Mouse (Mus musculus) midbrain, embryonic 12.5 days (tissue): ENCODE measurements around the gene Pdzd2. TPM values are rescaled to one million over a fixed set of nuclear protein-coding genes. Genes with fewer than 3 reads are reported as not detected.

Experiments
- ATAC-seq: fragments of 200-750 bp; cut with Nextera tagmentation; 2 replicates; pipeline ENCODE4 v1.8.0; 2017; ENCODE audit warnings: low read depth, moderate TSS enrichment, moderate library complexity; ENCODE audit not compliant: low FRiP score
- H3K27ac ChIP-seq: fragments of 300-500 bp; sonication (generic); replicated peaks from 2 replicates; pipeline ENCODE4 v1.5.1; 2016; ENCODE audit warnings: mild to moderate bottlenecking
- H3K27me3 ChIP-seq: fragments of 300-500 bp; sonication (generic); 2 replicates; pipeline ENCODE4 v1.6.1; 2016; ENCODE audit warnings: mild to moderate bottlenecking
- H3K36me3 ChIP-seq: fragments of 300-500 bp; sonication (generic); 2 replicates; pipeline ENCODE4 v1.6.1; 2016
- H3K4me1 ChIP-seq: fragments of 300-500 bp; sonication (generic); 2 replicates; pipeline ENCODE4 v1.6.1; 2016
- H3K4me2 ChIP-seq: fragments of 300-500 bp; sonication (generic); replicated peaks from 2 replicates; pipeline ENCODE4 v1.6.1; 2016; ENCODE audit warnings: mild to moderate bottlenecking, moderate library complexity
- H3K4me3 ChIP-seq: fragments of 300-500 bp; sonication (generic); 2 replicates; pipeline ENCODE4 v1.5.1; 2016; ENCODE audit warnings: mild to moderate bottlenecking
- H3K9ac ChIP-seq: fragments of 300-500 bp; sonication (generic); replicated peaks from 2 replicates; pipeline ENCODE4 v1.6.1; 2016; ENCODE audit warnings: mild to moderate bottlenecking, moderate library complexity
- H3K9me3 ChIP-seq: fragments of 300-500 bp; sonication (generic); 2 replicates; pipeline ENCODE4 v1.6.1; 2016; ENCODE audit warnings: mild to moderate bottlenecking
- WGBS: fragments of 180-500 bp; shearing (Covaris S2); methylation state at CpG from one replicate; pipeline ENCODE4 v1.1.7; 2016; 5-methylcytosine and 5-hydroxymethylcytosine counted together
- polyA plus RNA-seq: library from polyadenylated mRNA; unstranded; fragments of >200 nt; fragmentation: Nextera tagmentation; extraction: Ambion mirVana; gene quantifications from 2 replicates; pipeline ENCODE4 v1.2.1, GENCODE M21; 2016

Gene Pdzd2
- polyA plus RNA-seq, 1 experiment from 2014 or later: 9.5 TPM

DNA sequence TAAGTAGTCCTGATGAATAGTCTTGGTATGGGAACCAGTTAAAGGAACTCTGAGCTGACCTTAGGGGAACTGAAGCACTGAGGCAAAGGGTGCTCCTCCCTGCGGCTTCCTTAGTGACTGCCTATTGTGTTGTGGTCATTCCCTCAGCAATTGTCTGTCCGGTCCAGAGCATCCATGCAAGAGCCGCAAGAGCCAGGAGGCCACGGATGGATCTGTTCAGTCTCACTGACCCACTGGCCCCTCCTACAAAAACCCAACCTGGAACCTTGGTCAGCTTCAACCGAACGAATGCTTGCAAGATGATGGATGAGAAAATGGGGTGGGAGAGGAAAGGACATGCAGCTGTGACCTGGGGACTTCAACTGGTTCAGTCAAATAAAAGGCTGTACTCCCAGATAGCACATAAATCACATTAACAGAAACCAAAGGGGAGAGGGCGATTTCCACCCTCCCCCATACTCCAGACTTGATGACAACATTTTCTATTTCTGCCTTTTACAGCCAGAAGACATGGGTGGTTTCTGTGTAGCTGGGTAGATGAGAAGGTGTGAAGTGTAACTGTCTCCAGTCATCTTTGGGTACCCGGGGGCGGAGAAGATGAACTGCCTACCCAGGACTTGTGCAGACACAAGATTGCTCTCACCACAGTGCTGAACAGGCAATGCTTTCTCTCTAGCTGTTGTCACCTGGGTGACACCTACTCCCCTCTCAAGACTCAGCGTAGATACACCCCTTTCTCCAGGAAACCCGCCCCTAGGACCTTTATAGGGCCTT is 181.9 kb downstream of the Pdzd2 start:
- Histone ChIP-seq H3K9me3 (no peaks in the 10 kb centered on the region), H3K4me1 (peaks cover 3% of the 10 kb centered on the region; the same call in 1 of the 2 replicates), H3K27ac (no peak overlapping the region), H3K27me3 (no peaks in the 10 kb centered on the region), H3K9ac (no peak overlapping the region), H3K4me2 (no peak overlapping the region), H3K4me3 (no peak overlapping the region), H3K36me3 (no peaks in the 10 kb centered on the region)
- 84% methylated on average over 11 of the region's 11 CpGs for WGBS
- ATAC-seq: no peak

DNA sequence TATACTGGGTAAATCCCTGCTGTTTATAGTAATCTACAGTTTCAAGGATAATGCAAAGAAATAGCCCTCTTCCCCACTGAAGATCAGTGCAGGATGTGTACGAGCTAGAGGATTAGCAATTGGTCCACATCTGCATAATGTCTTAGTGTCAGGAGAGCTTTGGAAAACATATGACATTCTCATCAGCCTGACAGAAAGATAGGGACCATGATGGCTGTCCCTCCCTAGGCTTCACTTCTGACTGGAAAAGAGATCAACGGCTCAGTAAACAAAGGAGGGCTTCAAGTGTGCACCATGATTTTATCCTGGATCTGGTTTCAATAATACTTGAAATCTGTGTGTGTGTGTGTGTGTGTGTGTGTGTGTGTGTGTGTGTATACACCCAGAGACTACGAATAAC is 186.5 kb downstream of the Pdzd2 start:
- WGBS: 53% methylated on average over 3 of the region's 3 CpGs
- no peaks in the 10 kb centered on the region for H3K36me3 ChIP-seq
- peaks cover 24% of the 10 kb centered on the region for H3K4me1 ChIP-seq
- no peak overlapping the region for H3K9ac ChIP-seq
- H3K27ac ChIP-seq: no peak overlapping the region
- H3K27me3 ChIP-seq: 0 out of 2 replicates have a peak, but pooled peaks cover 5% of the 10 kb centered on the region
- no peaks in the 10 kb centered on the region for H3K9me3 ChIP-seq
- no peak overlapping the region for H3K4me2 ChIP-seq
- H3K4me3 ChIP-seq: no peak overlapping the region
- no peak for ATAC-seq

GRCm38 (mm10) chr15:12550919-12551318 is 188.8 kb downstream of the Pdzd2 start:
- Histone ChIP-seq H3K27me3 (0 out of 2 replicates have a peak, but pooled peaks cover 5% of the 10 kb centered on the region), H3K4me1 (peaks cover 24% of the 10 kb centered on the region), H3K4me2 (no peak overlapping the region), H3K9ac (no peak overlapping the region), H3K36me3 (no peaks in the 10 kb centered on the region), H3K9me3 (no peaks in the 10 kb centered on the region), H3K27ac (no peak overlapping the region), H3K4me3 (no peak overlapping the region)
- no peak for ATAC-seq
- WGBS: 29% methylated on average over 3 of the region's 3 CpGs

DNA sequence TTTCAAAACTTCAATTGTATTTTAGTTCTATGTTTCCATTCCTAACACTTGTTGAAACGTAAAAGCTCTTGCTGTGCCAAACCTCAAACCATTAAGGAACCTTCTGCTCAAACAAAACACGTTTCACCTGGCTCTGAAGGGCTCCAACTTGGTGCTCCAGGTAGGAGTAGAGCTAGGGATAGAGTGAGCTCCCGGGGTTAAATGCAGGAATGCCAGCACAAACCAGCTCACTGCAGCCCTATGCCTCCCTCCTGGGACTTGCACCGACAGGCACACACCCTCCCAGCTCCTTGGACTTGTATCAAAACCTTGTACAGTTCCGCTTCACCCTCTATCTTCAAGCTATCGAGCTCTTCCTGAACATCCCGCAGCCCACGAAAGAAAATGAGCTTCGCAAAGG is 189.3 kb downstream of the Pdzd2 start:
- no peak for ATAC-seq

DNA sequence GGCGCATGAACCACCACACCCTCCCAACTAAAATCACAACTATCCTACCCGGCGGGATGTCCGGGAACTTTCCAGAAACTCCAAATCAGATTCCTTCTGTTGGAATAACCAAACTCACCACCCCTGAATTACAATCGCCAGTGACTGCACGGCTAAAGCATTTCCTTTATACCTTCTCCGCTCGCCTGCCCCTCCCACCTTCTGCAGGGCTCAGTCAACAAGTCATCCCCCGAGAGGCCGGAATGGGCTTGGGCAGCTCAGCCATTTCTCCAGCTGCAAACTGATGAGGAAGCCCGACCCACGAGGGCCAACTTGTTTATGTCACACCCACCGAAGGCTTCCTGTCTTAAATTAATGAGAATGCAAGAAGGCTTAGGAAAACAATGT is 189.8 kb downstream of the Pdzd2 start:
- Histone ChIP-seq H3K27ac (no peak overlapping the region), H3K4me3 (peak overlapping the region; percentile 51), H3K27me3 (0 out of 2 replicates have a peak, but pooled peaks cover 5% of the 10 kb centered on the region), H3K4me1 (peaks cover 24% of the 10 kb centered on the region), H3K9ac (peak overlapping the region; percentile 61; the same call in 1 of the 2 replicates), H3K9me3 (no peaks in the 10 kb centered on the region), H3K4me2 (peak overlapping the region; percentile 95), H3K36me3 (no peaks in the 10 kb centered on the region)
- 2% methylated on average over 13 of the region's 13 CpGs for WGBS
- ATAC-seq: 0 out of 2 replicates have a peak, but pooled peaks have one; percentile 41

More for the DNA sequence above, 189.3 kb downstream of the Pdzd2 start:
- Histone ChIP-seq H3K27me3 (0 out of 2 replicates have a peak, but pooled peaks cover 5% of the 10 kb centered on the region), H3K4me3 (no peak overlapping the region), H3K4me2 (no peak overlapping the region; the same call in 1 of the 2 replicates), H3K9ac (no peak overlapping the region), H3K27ac (no peak overlapping the region), H3K4me1 (peaks cover 24% of the 10 kb centered on the region), H3K36me3 (no peaks in the 10 kb centered on the region), H3K9me3 (no peaks in the 10 kb centered on the region)
- WGBS: 33% methylated on average over 9 of the region's 9 CpGs

- Histone ChIP-seq H3K9ac (peak overlapping the region; percentile 61), H3K36me3 (no peaks in the 10 kb centered on the region), H3K4me3 (peak overlapping the region; percentile 51), H3K4me1 (peaks cover 24% of the 10 kb centered on the region), H3K9me3 (no peaks in the 10 kb centered on the region), H3K4me2 (peak overlapping the region; percentile 95), H3K27me3 (0 out of 2 replicates have a peak, but pooled peaks cover 5% of the 10 kb centered on the region), H3K27ac (0 out of 2 replicates have a peak overlapping the region, but pooled peaks have one; percentile 1)
- under 1% methylated on average over 28 of the region's 28 CpGs for WGBS
- ATAC-seq: peak; percentile 78
Measured at GRCm38 (mm10) chr15:12549271-12549918, 190.3 kb downstream of the Pdzd2 start.

DNA sequence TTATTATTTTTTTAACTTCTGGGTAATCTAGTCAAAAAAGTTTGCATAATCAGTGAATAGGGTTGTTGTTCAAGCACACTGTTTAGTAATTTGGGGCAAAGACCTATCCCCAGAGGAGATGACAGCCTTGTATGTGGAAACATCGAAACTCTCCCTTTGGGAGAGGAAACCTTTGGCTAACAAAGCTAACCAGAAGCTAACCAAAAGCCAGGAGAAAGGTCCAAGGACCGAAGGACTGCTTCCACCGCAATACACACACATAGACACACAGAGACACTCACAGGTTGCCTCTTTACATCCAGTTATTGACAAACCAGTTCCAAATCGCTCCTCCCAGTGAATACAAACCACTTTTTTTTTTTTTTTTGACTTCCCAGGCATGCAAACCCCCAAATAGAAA is 191.0 kb downstream of the Pdzd2 start:
- Histone ChIP-seq H3K27ac (no peak overlapping the region), H3K4me1 (peaks cover 24% of the 10 kb centered on the region), H3K9me3 (no peaks in the 10 kb centered on the region), H3K27me3 (0 out of 2 replicates have a peak, but pooled peaks cover 5% of the 10 kb centered on the region), H3K36me3 (no peaks in the 10 kb centered on the region), H3K4me3 (peak overlapping the region; percentile 51), H3K9ac (peak overlapping the region; percentile 61; the same call in 1 of the 2 replicates), H3K4me2 (peak overlapping the region; percentile 95)
- no peak for ATAC-seq
- 36% methylated on average over 4 of the region's 4 CpGs for WGBS

- Histone ChIP-seq H3K4me1 (peaks cover 20% of the 10 kb centered on the region), H3K36me3 (no peaks in the 10 kb centered on the region), H3K9ac (no peak overlapping the region), H3K9me3 (no peaks in the 10 kb centered on the region), H3K27me3 (0 out of 2 replicates have a peak, but pooled peaks cover 5% of the 10 kb centered on the region), H3K4me3 (no peak overlapping the region), H3K27ac (no peak overlapping the region), H3K4me2 (no peak overlapping the region)
- 83% methylated on average over 5 of the region's 5 CpGs for WGBS
- ATAC-seq: no peak
Measured at GRCm38 (mm10) chr15:12547640-12548405, 191.9 kb downstream of the Pdzd2 start.

GRCm38 (mm10) chr15:12546781-12547180 is 192.9 kb downstream of the Pdzd2 start:
- WGBS: 86% methylated on average over 6 of the region's 6 CpGs
- no peak for ATAC-seq
- 0 out of 2 replicates have a peak, but pooled peaks cover 5% of the 10 kb centered on the region for H3K27me3 ChIP-seq
- H3K9me3 ChIP-seq: no peaks in the 10 kb centered on the region
- no peaks in the 10 kb centered on the region for H3K36me3 ChIP-seq
- no peak overlapping the region for H3K27ac ChIP-seq
- no peak overlapping the region for H3K4me3 ChIP-seq
- no peak overlapping the region for H3K4me2 ChIP-seq
- no peak overlapping the region for H3K9ac ChIP-seq
- H3K4me1 ChIP-seq: peaks cover 20% of the 10 kb centered on the region

GRCm38 (mm10) chr15:12545671-12546070 is 194.1 kb downstream of the Pdzd2 start:
- H3K9me3 ChIP-seq: no peaks in the 10 kb centered on the region
- H3K27me3 ChIP-seq: 0 out of 2 replicates have a peak, but pooled peaks cover 4% of the 10 kb centered on the region
- H3K27ac ChIP-seq: no peak overlapping the region
- H3K36me3 ChIP-seq: no peaks in the 10 kb centered on the region
- no peak overlapping the region for H3K4me3 ChIP-seq
- 68% methylated on average over 6 of the region's 6 CpGs for whole genome bisulfite sequencing
- no peak overlapping the region for H3K9ac ChIP-seq
- no peak for ATAC-seq
- peaks cover 20% of the 10 kb centered on the region for H3K4me1 ChIP-seq
- H3K4me2 ChIP-seq: no peak overlapping the region

DNA sequence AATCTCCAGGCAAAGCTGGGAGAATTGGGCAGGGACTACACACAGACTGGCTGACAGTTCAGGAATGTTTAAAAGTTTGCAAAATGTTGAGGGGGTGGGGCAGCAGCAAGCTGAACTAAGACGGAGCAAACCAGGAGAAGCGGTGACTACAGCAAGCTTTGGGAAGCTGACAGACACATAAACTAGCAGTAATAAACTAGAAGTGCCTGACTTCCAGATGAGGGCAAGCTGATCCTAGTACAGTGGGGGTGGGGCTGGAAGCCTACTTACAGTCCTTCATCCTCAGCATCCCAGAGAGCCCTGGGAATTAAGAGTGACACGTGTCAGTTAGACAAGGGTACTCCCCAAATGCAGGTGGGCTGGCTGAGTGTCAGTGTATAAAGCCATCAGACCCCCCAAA is 194.5 kb downstream of the Pdzd2 start:
- no peaks in the 10 kb centered on the region for H3K27me3 ChIP-seq
- H3K36me3 ChIP-seq: no peaks in the 10 kb centered on the region
- WGBS: 64% methylated on average over 3 of the region's 3 CpGs
- no peaks in the 10 kb centered on the region for H3K9me3 ChIP-seq
- H3K27ac ChIP-seq: no peak overlapping the region
- H3K4me2 ChIP-seq: no peak overlapping the region
- H3K4me3 ChIP-seq: no peak overlapping the region
- no peak for ATAC-seq
- H3K4me1 ChIP-seq: peaks cover 16% of the 10 kb centered on the region
- no peak overlapping the region for H3K9ac ChIP-seq
